Mouse (Mus musculus): Measurements from ENCODE around the gene Shroom3.

Gene Shroom3

DNA sequence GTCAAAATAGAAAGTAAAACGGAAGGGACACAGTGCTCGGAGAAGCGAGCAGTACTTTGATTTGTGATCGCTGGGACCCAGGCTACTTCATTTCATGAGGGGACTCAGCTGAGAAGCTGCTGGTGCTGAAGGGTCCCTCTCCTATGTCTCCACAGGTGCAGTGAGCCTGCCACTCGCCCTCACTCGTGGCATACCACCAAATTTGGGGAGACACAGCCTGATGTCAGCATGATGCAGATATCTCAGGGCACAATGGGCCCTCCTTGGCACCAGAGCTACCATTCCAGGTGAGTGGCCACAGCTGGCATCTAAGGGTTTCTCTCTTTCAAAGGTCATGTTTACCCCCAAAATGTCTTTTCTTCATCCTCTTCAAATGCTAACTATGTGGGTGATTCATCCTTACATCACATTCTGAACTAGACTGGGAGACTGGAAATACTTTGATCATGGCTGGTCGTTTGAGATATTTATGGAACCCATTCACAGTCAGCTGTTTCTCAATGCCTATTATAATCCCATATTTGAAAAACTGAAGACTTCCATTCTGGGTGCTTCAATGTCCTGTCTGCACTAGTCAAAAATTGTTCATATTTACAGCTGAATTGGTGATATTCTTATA is 250.5 kb downstream of the Shroom3 start:
- DNase-seq (ENCODE audit: low spot score): no peak

DNA sequence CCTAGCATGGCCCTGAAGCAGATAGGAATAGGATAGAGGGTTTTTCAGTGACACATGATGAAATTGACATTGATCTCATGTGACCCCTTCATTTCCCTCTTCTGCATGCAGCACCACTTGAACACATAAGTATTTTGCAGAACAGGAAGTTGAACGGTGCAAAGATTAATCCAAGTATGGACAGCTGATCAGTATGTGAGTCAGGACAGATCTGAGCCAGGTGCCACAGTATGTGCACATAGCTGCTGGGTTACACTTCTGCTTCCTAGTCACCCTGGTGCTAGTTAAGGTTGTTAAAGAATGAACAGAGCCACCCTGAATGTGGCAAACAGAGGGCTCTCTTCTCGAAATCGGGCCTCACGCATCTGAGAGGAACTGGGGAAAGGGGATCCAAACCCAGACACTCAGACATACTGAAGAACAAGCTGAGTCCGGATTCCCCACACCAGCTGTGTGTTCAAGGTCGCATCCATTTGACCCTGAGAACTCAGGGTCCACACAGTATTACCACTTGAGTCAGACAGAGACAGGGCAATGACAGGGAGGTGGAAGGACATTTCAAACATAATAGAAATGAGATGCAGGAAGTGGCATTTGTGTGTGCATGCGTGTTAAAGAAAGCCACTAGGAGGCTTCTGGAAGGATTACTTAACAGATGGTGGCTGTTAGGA is 251.2 kb downstream of the Shroom3 start:
- no peak for DNase-seq (ENCODE audit: low spot score)

DNA sequence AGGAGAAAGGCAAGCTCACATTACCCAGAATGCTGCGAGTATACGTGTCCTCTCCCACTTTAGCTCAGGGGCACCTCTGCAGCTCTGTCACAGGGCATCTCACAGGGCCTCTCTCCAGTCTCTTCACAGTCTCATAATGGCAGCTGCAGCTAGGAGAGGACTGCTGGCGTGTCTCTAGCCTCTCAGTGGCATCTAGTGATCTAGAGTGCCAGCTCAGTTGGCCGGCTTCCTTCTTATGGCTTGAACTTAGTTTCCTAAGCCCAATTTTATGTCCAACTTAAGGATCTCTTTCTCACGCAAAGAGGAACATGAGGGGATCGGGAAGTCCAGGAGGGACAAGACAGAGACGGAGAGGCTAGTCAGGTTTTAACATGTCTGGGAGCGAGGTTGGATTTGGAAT is 252.6 kb downstream of the Shroom3 start:
- no peak for DNase-seq (ENCODE audit: low spot score)

DNA sequence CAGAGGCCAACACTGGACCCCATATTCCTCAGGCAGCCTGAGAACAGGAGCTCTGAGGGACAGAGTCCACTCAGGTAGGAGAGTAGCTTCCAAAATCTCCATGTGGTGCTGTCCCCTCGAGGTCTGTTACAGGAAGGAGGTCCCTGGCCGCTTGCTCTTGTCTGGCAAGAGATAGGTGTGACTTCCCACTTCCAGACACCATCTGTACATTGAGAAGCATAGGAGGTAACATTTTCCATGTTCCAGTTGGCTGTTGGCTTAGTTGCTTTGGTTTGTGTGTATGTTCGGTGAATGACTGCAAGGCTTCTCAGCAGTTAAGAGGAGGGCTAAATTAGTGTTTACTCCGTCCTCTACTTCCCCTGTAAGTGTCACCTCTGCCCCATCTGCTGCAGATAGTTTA is 254.5 kb downstream of the Shroom3 start:
- no peak for DNase-seq (ENCODE audit: low spot score)

DNA sequence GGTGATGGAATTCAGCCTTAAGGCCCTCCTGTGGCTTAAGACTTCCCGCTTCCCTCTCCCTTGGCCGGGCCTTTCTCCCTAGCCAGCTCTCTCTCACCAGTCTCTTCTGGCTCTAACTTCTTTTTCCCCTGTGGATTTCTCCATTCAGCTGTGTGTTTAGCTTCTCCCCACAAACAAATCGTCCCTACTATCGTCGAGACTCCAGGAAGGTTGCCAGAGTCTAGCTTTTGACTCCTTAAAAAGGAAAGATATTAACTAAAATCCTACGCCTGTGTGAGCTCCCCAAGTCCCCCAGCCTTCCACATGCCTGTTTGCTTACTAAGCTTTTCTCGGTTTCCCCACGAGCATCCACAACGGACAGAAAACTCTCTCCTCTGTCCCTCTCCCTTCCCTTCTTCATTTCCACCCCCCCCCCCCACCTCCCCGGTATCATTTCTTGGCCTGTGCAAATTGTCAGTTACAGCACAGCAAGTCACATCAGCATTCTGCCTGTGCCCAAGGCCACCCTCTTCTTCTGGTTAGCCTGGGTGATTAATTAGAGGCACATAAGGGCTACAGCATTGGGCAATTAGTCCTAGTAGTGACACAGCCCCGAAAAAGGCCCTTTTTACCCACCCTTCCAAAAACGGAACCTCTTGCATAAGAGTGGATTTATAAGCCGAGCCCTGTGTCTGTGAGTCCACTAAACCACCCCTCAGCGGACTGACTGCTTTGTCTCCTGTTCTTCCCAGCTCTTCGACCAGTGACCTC is 256.2 kb downstream of the Shroom3 start:
- DNase-seq (ENCODE audit: low spot score): no peak

DNA sequence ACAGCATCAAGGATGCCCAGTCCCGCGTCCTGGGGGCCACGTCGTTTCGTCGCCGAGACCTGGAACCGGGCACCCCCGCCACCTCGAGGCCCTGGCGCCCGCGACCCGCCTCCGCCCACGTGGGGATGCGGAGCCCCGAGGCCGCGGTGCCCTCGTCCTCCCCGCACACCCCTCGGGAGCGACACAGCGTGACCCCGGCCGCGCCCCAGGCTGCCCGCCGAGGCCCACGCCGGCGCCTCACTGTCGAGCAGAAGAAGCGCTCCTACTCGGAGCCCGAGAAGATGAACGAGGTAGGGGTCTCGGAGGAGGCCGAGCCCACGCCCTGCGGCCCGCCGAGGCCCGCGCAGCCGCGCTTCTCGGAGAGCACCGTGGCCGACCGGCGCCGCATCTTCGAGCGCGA is 258.9 kb downstream of the Shroom3 start:
- no peak for DNase-seq (ENCODE audit: low spot score)

DNA sequence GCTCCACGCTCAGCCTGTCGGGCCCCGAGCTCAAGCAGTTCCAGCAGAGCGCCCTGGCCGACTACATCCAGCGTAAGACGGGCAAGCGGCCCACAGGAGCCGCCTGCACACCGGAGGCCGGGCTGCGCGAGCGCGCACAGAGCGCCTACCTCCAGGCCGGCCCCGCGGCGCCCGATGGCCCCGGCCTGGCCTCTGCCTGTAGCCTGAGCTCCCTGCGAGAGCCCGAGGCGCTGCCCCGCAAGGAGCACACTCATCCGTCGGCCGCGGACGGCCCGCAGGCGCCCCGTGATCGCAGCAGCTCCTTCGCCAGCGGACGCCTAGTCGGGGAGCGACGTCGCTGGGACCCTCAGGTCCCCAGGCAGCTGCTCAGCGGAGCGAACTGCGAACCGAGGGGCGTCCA is 259.3 kb downstream of the Shroom3 start:
- DNase-seq (ENCODE audit: low spot score): no peak

DNA sequence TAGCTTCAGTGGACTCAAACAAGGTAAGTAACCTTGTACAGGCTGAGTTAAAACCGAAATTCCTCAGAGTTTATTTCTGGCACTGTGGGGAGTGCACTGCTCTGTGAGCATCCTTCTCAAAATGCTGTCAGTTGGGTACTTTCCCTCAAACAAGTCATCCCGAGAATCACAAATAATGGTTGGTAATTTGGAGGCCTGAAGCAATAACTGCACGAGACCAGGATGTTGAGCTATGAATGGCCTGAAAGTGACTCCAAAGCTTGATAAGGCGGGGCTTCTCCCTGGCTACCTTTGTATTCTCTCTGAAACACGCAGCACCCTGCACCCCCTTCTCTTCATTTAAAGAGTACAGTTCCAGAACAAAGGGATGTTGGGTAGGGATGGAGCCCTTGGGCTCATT is 261.6 kb downstream of the Shroom3 start:
- no peak for DNase-seq (ENCODE audit: low spot score)

DNA sequence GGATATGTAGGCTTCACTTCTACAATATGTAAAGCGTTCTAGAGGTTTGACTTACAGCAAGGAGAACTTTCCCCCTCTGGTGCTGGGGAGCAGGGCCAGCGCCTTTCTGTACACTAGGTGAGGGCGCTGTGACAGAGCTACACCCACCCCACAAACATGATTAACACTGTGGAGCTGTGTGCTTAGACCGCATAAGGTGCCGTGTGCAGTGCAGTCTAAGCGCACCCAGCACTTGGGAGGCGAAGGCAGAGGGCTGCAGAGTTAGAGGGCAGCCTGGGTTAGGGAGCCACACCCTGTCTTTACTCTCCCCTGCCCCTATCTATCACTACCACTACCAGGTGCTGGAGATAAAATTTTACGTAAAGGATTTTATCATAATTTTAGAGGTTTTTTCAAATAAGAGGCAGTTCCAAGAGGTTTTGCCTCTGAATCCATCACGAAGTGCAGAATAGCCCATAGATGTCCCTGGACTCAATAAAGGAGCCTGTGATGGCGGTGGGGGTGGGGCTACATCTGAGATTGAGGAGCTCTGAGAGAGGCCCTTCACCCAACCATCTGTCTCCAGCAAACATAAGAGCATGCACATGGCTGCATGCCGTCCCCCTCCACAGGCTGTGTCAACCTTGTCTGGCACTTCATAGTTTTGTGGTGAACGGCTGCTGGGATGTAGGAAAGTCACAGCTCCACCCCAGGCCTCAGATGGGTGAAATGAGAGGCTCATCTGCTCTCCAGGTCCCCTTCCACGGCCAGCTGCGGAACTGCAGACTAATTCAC is 265.9 kb downstream of the Shroom3 start:
- DNase-seq (ENCODE audit: low spot score): no peak

DNA sequence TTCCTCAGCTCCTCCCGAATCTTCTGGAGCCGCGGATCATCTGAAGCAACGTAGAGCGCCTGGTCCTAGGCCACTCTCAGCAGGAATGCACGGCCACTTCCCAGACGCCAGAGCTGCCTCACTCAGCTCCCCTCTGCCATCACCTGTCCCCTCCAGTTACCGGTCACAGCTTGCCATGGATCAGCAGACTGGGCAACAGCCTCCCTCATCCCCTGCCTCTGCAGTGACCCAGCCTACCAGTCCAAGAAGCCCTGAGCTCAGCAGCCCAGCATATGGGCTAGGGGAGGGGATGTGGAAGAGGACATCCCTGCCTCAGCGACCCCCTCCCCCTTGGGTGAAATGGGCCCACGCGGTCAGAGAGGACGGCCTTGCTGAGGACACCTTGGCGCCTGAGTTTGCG is 267.3 kb downstream of the Shroom3 start:
- no peak for DNase-seq (ENCODE audit: low spot score)

DNA sequence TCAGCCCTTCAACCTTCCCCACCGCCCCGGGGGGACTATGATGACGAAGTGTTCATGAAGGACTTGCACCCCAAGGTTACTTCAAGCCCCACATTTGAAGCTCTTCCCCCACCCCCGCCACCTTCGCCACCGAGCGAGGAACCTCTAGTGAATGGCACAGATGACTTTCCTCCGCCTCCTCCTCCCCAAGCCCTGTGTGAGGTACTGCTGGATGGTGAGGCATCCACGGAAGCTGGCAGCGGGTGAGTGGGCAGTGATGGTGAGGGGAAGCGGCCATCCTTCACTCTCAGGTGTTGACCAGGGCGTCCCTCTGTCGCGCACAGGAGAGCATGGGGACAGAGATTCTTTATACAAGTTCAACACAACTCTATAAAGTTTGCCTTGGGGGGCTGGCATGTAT is 267.8 kb downstream of the Shroom3 start:
- DNase-seq (ENCODE audit: low spot score): no peak

DNA sequence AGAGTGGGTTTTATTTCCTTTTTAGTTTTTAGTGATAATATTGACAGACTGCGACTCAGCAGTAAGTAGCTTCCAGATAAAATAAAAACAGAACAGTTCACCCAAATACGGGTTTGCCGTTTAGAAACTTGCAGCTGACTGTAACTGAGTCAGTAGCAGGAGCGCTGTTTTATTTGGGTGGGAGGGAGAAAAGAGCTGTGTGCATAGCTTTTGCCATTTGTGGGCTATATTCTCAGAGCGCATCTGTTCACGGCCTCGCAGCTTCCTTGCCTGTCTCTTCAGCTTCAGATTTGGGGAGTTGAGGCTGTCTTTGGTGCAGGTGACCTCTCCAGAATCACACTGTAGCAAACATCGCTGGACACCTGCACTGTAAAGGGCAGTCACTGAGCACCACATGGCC is 270.6 kb downstream of the Shroom3 start:
- no peak for DNase-seq (ENCODE audit: low spot score)

DNA sequence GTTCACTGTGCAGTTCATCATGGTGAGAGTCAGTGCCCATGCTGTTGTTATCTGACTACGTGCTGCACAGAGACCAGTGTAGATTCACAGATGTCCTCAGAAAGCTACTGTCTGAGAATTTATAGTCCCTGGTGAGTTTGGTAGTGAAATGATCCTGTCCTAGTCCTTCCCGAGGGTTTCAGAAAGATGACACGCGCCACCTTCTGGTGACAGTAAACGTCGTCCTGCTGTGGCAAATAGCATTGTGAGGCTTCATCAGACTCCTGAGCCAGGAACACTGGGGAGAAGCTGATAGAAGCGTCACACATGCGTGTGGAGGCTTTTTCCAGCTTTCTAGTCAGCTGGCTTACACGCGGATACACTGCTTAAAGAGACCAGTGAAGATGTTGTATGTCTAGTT is 271.1 kb downstream of the Shroom3 start:
- DNase-seq (ENCODE audit: low spot score): no peak

DNA sequence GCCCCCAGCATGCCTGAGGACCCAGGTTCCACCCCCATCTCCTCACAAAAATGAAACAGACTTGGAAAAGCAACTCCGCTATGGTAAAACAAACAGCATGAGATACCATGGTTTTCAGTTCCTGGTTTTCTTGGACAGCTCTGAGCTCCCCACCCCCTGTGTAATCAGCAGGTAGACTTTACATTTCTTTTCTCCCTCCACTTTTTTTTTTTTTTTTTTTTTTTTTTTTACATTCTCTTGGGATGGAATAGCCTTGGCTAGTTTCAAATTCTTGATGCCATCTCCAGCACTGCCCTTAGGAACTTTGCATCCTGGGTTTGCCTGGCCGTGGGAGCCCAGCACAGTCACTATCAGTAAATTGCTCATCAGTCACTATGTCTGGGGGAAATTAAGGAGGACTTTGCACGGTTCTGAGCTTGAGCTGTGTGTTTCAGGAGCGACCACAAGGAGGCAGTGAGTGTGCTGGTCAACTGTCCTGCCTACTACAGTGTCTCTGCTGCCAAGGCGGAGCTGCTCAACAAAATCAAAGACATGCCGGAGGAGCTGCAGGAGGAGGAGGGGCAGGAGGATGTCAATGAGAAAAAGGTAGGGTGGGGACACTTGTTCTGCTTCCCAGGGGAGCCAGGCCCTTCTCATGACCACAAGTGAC is 271.7 kb downstream of the Shroom3 start:
- no peak for DNase-seq (ENCODE audit: low spot score)

DNA sequence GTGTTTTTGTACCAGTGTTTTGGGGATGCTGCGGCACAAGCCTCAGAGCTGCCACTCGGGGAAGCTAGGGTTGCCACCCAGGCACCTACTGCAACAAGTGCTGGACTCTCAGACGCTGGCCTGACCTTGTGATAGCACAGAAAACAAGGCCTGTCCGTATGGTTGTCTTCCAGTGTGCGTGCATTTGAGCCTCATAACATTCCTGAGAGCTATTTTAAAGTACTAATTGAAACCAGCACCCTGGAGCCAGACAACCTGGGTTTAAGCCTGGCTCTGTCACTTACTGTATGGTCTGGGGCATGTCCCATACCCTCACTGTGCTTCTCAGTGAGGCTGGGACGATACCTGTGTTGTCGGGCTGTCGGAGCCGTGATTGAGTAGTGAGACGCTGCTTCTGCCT is 276.1 kb downstream of the Shroom3 start:
- no peak for DNase-seq (ENCODE audit: low spot score)

DNA sequence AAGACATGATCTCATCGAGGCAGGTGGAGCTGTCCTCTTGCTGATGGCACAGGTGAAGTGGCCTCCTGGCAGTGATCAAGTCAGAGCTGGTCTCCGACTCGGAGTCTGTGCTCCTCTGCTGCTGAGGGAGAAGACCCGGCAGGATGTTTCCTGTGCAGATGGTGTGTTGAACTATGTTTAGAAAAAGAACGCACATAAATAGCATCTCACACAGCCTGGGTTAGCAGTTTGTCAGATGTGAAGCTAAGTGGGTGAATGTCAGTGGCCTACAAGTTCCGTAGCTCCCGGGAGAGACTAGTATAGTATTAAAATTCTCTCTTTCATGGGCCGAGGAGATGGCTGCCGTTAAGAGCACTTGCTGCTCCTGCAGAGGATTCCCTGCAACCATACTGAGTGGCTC is 276.5 kb downstream of the Shroom3 start:
- DNase-seq (ENCODE audit: low spot score): no peak

DNA sequence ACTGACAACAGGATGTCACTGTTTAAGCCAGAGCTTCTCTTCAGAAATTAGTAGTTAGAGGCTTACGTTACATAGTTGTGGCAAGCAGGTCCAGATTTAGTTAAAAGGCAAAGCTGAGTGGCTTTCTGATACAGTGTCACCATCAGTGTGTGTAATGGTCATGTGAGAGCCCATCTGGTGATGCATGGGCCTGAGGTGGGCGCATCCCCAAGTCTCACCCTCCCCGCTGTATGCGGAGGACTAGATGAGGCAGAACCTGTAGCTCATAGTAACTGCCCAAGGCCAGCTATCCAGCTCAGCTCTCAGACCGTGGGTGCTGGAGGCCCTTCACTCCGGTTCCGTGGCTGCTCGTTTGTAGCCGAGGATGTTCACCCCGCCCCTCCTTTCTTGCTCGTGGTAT is 278.1 kb downstream of the Shroom3 start:
- no peak for DNase-seq (ENCODE audit: low spot score)

DNA sequence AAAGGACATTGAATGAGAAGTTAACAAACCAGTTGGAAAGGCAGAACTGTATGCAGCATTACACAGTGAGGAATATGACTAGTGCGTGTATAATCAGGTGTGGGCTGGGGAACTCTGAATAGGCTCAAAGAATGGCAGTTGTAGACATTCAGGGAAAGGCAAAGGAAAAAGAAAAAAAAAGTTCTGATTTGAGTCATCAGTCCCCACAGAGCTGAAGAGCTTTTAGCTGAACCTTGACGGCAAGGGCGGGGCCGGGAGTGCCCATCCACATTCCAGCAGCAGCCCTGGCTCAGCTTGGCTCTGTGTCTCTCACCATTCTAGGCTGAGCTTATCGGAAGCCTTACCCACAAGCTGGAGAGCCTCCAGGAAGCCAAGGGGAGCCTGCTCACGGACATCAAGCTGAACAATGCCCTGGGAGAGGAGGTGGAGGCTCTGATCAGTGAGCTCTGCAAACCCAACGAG is 278.6 kb downstream of the Shroom3 start:
- DNase-seq (ENCODE audit: low spot score): no peak

DNA sequence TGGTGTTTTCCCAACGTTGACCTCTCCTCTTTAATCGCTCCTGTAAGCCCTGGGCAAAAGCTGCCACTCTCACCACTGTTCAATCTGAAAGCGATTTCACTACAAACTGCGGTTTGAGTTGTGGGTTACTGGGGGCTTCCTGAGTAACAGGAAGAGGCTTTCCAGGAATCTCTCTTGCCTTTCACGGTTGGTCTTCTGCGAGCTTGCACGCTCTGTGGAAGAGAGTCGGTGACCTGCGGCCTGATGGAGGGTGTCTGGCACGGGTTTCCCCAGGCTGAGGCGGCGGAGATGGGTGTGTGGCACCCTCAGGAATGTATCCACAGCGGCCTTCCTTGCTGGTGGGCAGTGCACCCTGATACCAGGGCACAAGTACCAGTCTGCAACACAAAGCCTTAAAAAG is 281.5 kb downstream of the Shroom3 start:
- no peak for DNase-seq (ENCODE audit: low spot score)

DNA sequence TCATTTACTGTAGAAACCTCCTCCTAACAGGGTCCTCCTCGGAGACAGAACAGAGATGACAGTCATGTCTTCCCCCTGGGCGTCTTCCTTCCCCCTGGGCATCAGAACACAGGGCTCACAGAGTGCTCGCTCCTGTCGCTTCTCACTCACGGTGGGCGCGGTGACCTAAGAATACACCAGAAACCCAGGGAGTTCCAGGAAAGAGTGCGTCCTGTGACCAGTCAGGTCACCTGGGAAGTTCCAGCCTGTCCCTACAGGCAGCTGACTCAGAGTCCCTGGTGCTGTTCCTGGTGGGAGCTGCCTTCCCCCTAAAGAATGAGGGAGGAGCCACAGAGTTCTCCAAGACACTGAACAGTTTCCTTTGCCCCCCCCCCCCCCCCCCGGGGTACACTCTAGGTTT is 283.9 kb downstream of the Shroom3 start:
- DNase-seq (ENCODE audit: low spot score): no peak

DNA sequence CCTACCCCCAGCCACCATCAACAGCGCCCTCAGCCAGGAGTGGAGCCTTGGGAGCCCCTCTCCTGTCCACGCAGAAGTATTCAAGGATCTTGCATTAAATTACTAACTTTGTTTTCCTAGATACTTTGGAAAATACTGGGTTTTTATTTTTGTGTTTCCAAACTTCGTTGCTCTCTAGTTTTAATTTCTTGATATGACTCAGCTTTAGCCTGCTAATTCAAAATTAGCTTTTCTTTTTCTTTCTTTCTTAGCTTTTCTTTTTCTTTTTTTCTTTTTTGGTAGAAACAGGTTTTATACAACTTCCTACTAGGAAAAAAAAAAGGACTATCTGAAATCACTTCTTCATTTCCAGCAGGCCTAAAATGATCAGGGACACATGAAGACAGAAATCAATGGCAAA is 284.7 kb downstream of the Shroom3 start:
- no peak for DNase-seq (ENCODE audit: low spot score)

DNA sequence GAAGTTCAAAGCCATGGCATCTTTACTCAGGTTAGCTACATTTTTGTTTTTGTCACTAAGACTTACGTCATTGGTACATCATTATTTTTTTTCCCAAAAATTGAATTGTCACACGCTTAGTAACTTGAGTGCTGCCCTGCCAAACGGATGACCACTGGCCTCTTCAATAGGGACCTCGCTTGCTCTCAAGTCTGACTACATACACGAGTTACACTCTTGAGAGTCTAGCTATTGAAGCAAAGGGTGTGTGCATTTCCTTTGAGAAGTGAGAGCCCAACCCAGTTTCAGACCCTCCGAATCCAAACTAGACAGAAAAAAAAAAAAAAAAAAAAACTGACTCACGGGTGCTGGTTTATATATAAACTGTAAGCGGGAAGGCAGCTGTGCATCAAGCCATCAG is 286.2 kb downstream of the Shroom3 start:
- no peak for DNase-seq (ENCODE audit: low spot score)
